Mouse (Mus musculus) layer of hippocampus, adult 18-20 months (tissue): ENCODE data around the gene Pprc1. TPM values are rescaled to one million over a fixed set of nuclear protein-coding genes. Genes with fewer than 3 reads are reported as not detected.

Experiments
- DNase-seq, 2 experiments: peaks; one replicate each; pipeline ENCODE4 v3.0.0; 2022; ENCODE audit warnings: low spot score in 2 of 2
- total RNA-seq, 2 experiments: library from RNA; stranded (reverse); gene quantifications; 2 replicates each; pipeline ENCODE4 v1.2.3; 2021

Gene Pprc1
- total RNA-seq, 2 experiments from 2014 or later: 31.0 to 36.6 TPM

- DNase-seq: no peak
These were observed 5.8 kb downstream of the Pprc1 start for GRCm38 (mm10) chr19:46050462-46050861.

- DNase-seq: no peak
These were observed 11.2 kb downstream of the Pprc1 start for GRCm38 (mm10) chr19:46055752-46056387.

GRCm38 (mm10) chr19:46056388-46056946 is 11.8 kb downstream of the Pprc1 start:
- DNase-seq: peak; percentile 91 to 97

- peak in 1 of 2 experiments; percentile 75 for DNase-seq
These were observed 12.4 kb downstream of the Pprc1 start for GRCm38 (mm10) chr19:46056947-46057607.

GRCm38 (mm10) chr19:46058466-46058865 is 13.8 kb downstream of the Pprc1 start:
- DNase-seq: no peak

GRCm38 (mm10) chr19:46060845-46061244 is 16.2 kb downstream of the Pprc1 start:
- DNase-seq: no peak

- no peak for DNase-seq
These were observed 23.4 kb downstream of the Pprc1 start for GRCm38 (mm10) chr19:46068054-46068453.

- no peak for DNase-seq
These were observed 28.6 kb downstream of the Pprc1 start for GRCm38 (mm10) chr19:46073285-46073684.

GRCm38 (mm10) chr19:46074266-46074665 is 29.6 kb downstream of the Pprc1 start:
- DNase-seq: no peak

GRCm38 (mm10) chr19:46075616-46076607 is 31.2 kb downstream of the Pprc1 start, which contains the start of gene Nolc1:
Nolc1 (plus strand) TSS chr19:46075863.
- peak; percentile 100 for DNase-seq

GRCm38 (mm10) chr19:46078535-46078934 is 33.8 kb downstream of the Pprc1 start:
- no peak for DNase-seq

- no peak for DNase-seq
These were observed 40.5 kb downstream of the Pprc1 start for GRCm38 (mm10) chr19:46085185-46085584.

- peak; percentile 32 to 75 for DNase-seq
These were observed 41.7 kb downstream of the Pprc1 start for GRCm38 (mm10) chr19:46086337-46086736.

GRCm38 (mm10) chr19:46087871-46088270 is 43.2 kb downstream of the Pprc1 start:
- no peak for DNase-seq

GRCm38 (mm10) chr19:46091641-46092040 is 47.0 kb downstream of the Pprc1 start:
- no peak for DNase-seq

- DNase-seq: no peak
These were observed 49.5 kb downstream of the Pprc1 start for GRCm38 (mm10) chr19:46094144-46094543.

GRCm38 (mm10) chr19:46095291-46095690 is 50.6 kb downstream of the Pprc1 start:
- DNase-seq: peak; percentile 30 to 53

- DNase-seq: no peak
These were observed 51.7 kb downstream of the Pprc1 start for GRCm38 (mm10) chr19:46096396-46096795.

GRCm38 (mm10) chr19:46099561-46099960 is 54.9 kb downstream of the Pprc1 start:
- no peak for DNase-seq

GRCm38 (mm10) chr19:46103437-46104186 is 58.9 kb downstream of the Pprc1 start:
- no peak for DNase-seq

GRCm38 (mm10) chr19:46104187-46104557 is 59.5 kb downstream of the Pprc1 start:
- no peak for DNase-seq
